Mouse (Mus musculus): ENCODE results near the gene Ntn5.
A peak's percentile ranks its signal among the peaks of the same experiment; 100 is the strongest.
"Not testable (repeated sequence)": the region's sequence is repeated elsewhere in the genome, so short reads cannot be mapped to it uniquely, and the experiment has no call there.

The Ntn5 gene

GRCm38 (mm10) chr7:45660746-45661478 lies 22.9 kb upstream of the Ntn5 start:
- no peak for DNase-seq (ENCODE audit: low spot score)

GRCm38 (mm10) chr7:45661702-45662101 lies 22.1 kb upstream of the Ntn5 start:
- not testable (repeated sequence) for DNase-seq (ENCODE audit: low spot score)

- no peak for DNase-seq (ENCODE audit: low spot score)
Measured at GRCm38 (mm10) chr7:45665303-45666138, 18.3 kb upstream of the Ntn5 start.

GRCm38 (mm10) chr7:45666161-45666560 lies 17.7 kb upstream of the Ntn5 start, which contains the start of gene Fut2:
Gene Fut2 (minus strand): TSS chr7:45666394.
- no peak for DNase-seq (ENCODE audit: low spot score)

- peak; percentile 22 for DNase-seq (ENCODE audit: low spot score)
Measured at GRCm38 (mm10) chr7:45667761-45668160, 16.1 kb upstream of the Ntn5 start.

- no peak for DNase-seq (ENCODE audit: low spot score)
Measured at GRCm38 (mm10) chr7:45668921-45669320, 14.9 kb upstream of the Ntn5 start.

- no peak for DNase-seq (ENCODE audit: low spot score)
Measured at GRCm38 (mm10) chr7:45677627-45678295, 6.1 kb upstream of the Ntn5 start.

- DNase-seq (ENCODE audit: low spot score), result no peak
Measured at GRCm38 (mm10) chr7:45678513-45678912, 5.3 kb upstream of the Ntn5 start.

GRCm38 (mm10) chr7:45679966-45680621 lies 3.7 kb upstream of the Ntn5 start:
- peak; percentile 73 for DNase-seq (ENCODE audit: low spot score)

- DNase-seq (ENCODE audit: low spot score), result no peak
Measured at GRCm38 (mm10) chr7:45681046-45681736, 2.6 kb upstream of the Ntn5 start.

- peak; percentile 87 for DNase-seq (ENCODE audit: low spot score)
Measured at GRCm38 (mm10) chr7:45682144-45683126, 1.4 kb upstream of the Ntn5 start.

- no peak for DNase-seq (ENCODE audit: low spot score)
Measured at GRCm38 (mm10) chr7:45685811-45686210, 2.0 kb downstream of the Ntn5 start.

GRCm38 (mm10) chr7:45686841-45687240 lies 3.0 kb downstream of the Ntn5 start:
- DNase-seq (ENCODE audit: low spot score), result no peak

- DNase-seq (ENCODE audit: low spot score), result no peak
Measured at GRCm38 (mm10) chr7:45689099-45689498, 5.3 kb downstream of the Ntn5 start.

- DNase-seq (ENCODE audit: low spot score), result no peak
Measured at GRCm38 (mm10) chr7:45689800-45690199, 6.0 kb downstream of the Ntn5 start.

- DNase-seq (ENCODE audit: low spot score), result no peak
Measured at GRCm38 (mm10) chr7:45692364-45692763, 8.5 kb downstream of the Ntn5 start.

GRCm38 (mm10) chr7:45693921-45694591 lies 10.2 kb downstream of the Ntn5 start, which contains the start of gene Sec1:
Gene Sec1 (minus strand): TSS chr7:45694402.
- DNase-seq (ENCODE audit: low spot score), result no peak

GRCm38 (mm10) chr7:45695098-45695497 lies 11.3 kb downstream of the Ntn5 start:
- no peak for DNase-seq (ENCODE audit: low spot score)

- DNase-seq (ENCODE audit: low spot score), result no peak
Measured at GRCm38 (mm10) chr7:45697894-45698293, 14.1 kb downstream of the Ntn5 start.
